In the genomic region with DNA sequence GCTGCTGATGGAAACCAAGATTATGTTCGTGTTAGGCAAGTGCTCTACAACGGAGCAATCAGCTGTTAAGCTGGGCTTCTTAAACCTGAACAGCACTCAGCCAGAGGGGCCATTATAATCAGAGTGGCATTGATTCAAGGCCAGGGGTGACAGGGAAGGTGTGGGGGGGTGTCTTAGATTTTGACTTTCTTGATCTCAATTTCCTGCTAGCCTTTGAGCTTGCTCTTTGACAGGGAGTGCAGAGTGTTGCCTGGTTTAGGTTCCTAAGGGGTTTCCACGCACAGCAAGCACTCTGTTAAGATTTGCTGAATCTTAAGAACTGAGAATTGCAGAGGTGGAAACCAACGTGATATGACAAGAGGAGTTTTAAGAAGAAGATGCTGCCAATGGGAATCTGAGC, we compare ENCODE assay signal across 27 mouse cellular contexts. TPM values are rescaled to one million over a fixed set of nuclear protein-coding genes. Genes with fewer than 3 reads are reported as not detected.
DNase-seq lines count a peak whose midpoint lies in the region; ATAC-seq and TF ChIP-seq lines count a peak whose summit lies in the region.
"Had no signal": no experiment of that assay in that cellular context is flagged by ENCODE, and none has a peak within 500 bp of the region (broad histone marks: within the 10 kb centered on the region; RNA-seq: fewer than 3 reads in every experiment).

No protein-coding gene starts in this region.

- H3K9ac ChIP-seq in limb, embryonic 11.5 days (ENCODE audit: low read length): no peak overlapping the region
- no peak overlapping the region for H3K9ac ChIP-seq in midbrain, embryonic 13.5 days (replicated peaks)
- H3K9ac ChIP-seq: embryonic facial prominence, embryonic 15.5 days; hindbrain, embryonic 12.5 days had no signal

- H3K4me2 ChIP-seq in limb, embryonic 11.5 days (ENCODE audit: low read depth, severe bottlenecking): no peak overlapping the region
- no peak overlapping the region for H3K4me2 ChIP-seq in midbrain, embryonic 13.5 days (replicated peaks)
- H3K4me2 ChIP-seq: embryonic facial prominence, embryonic 15.5 days; hindbrain, embryonic 12.5 days had no signal

- DNase-seq in limb, embryonic 11.5 days (ENCODE audit: low spot score): peak; percentile 14
- no peak for DNase-seq in limb, embryonic 10.5 days (ENCODE audit: low spot score)
- peak; percentile 19 for DNase-seq in thymus, postnatal 4 days
- no peak for DNase-seq in thymus, adult 2 months
- no peak for DNase-seq in cerebellum, postnatal 10 days
- no peak for DNase-seq in urinary bladder, postnatal 14 days (ENCODE audit: low spot score)
- DNase-seq: adrenal gland, postnatal 10 days; cerebellum, adult 2 months; cerebellum, postnatal 14 days; embryo, embryonic 11 days; gastrocnemius, postnatal 10 days; heart, adult 18-20 months; heart, postnatal 10 days; heart, postnatal 4 days had no signal

- H3K9me3 ChIP-seq in limb, embryonic 11.5 days (ENCODE audit: control insufficient read depth, low read length): no peaks in the 10 kb centered on the region
- H3K9me3 ChIP-seq in limb, embryonic 10.5 days (replicated peaks): no peaks in the 10 kb centered on the region
- H3K9me3 ChIP-seq in midbrain, embryonic 13.5 days: no peaks in the 10 kb centered on the region
- H3K9me3 ChIP-seq: embryonic facial prominence, embryonic 15.5 days; forebrain, embryonic 10.5 days; G1E; heart, embryonic 10.5 days; hindbrain, embryonic 12.5 days had no signal

- no peak for TF ChIP-seq CTCF in thymus, adult 2 months (IDR thresholded peaks at IDR 0.05; ENCODE audit: borderline replicate concordance, control insufficient read depth, extremely low read depth, insufficient read depth, low read length, poor library complexity)

- no peaks in the 10 kb centered on the region for H3K27me3 ChIP-seq in limb, embryonic 11.5 days (ENCODE audit: control insufficient read depth, insufficient read depth, low read length)
- no peaks in the 10 kb centered on the region for H3K27me3 ChIP-seq in limb, embryonic 10.5 days (ENCODE audit: low read depth, poor library complexity, severe bottlenecking)
- H3K27me3 ChIP-seq in thymus, adult 2 months (ENCODE audit: control insufficient read depth, insufficient read depth, low read length): no peaks in the 10 kb centered on the region
- no peaks in the 10 kb centered on the region for H3K27me3 ChIP-seq in midbrain, embryonic 13.5 days
- H3K27me3 ChIP-seq: embryonic facial prominence, embryonic 15.5 days; hindbrain, embryonic 12.5 days had no signal

- no peaks in the 10 kb centered on the region for H3K36me3 ChIP-seq in limb, embryonic 11.5 days (ENCODE audit: control insufficient read depth, insufficient read depth, low read length)
- H3K36me3 ChIP-seq in limb, embryonic 10.5 days: no peaks in the 10 kb centered on the region
- no peaks in the 10 kb centered on the region for H3K36me3 ChIP-seq in thymus, adult 2 months (ENCODE audit: control insufficient read depth, insufficient read depth, low read length)
- H3K36me3 ChIP-seq in midbrain, embryonic 13.5 days: no peaks in the 10 kb centered on the region
- H3K36me3 ChIP-seq: embryonic facial prominence, embryonic 15.5 days; forebrain, embryonic 10.5 days; G1E; heart, embryonic 10.5 days; hindbrain, embryonic 12.5 days had no signal

- H3K27ac ChIP-seq in limb, embryonic 11.5 days (replicated peaks; ENCODE audit: low read depth, low read length): no peak overlapping the region
- no peak overlapping the region for H3K27ac ChIP-seq in limb, embryonic 10.5 days
- H3K27ac ChIP-seq in thymus, adult 2 months (ENCODE audit: control insufficient read depth, insufficient read depth, low read length): no peak overlapping the region
- peak overlapping the region; percentile 44 for H3K27ac ChIP-seq in brown adipose tissue, adult 24 weeks (replicated peaks; ENCODE audit: low read depth, low read length)
- no peak overlapping the region for H3K27ac ChIP-seq in midbrain, embryonic 13.5 days
- H3K27ac ChIP-seq: embryonic facial prominence, embryonic 15.5 days; forebrain, embryonic 10.5 days; heart, embryonic 10.5 days; hindbrain, embryonic 12.5 days had no signal

- no peak overlapping the region for H3K4me3 ChIP-seq in limb, embryonic 11.5 days (ENCODE audit: low read depth, low read length)
- no peak overlapping the region for H3K4me3 ChIP-seq in limb, embryonic 10.5 days
- no peak overlapping the region for H3K4me3 ChIP-seq in thymus, adult 2 months (ENCODE audit: control insufficient read depth, insufficient read depth, low read length)
- no peak overlapping the region for H3K4me3 ChIP-seq in brown adipose tissue, adult 24 weeks (ENCODE audit: insufficient read depth, low read depth, low read length)
- no peak overlapping the region for H3K4me3 ChIP-seq in midbrain, embryonic 13.5 days (replicated peaks)
- H3K4me3 ChIP-seq: embryonic facial prominence, embryonic 15.5 days; erythroblast, embryonic 14.5 days; forebrain, embryonic 10.5 days; heart, embryonic 10.5 days; hindbrain, embryonic 12.5 days had no signal

- no peak for ATAC-seq in limb, embryonic 11.5 days (ENCODE audit: insufficient number of reproducible peaks, low FRiP score, low TSS enrichment, low read depth)
- no peak for ATAC-seq in midbrain, embryonic 13.5 days
- ATAC-seq: forebrain, embryonic 14.5 days; hindbrain, embryonic 16.5 days had no signal

- TF ChIP-seq POLR2A in thymus, adult 2 months (IDR thresholded peaks at IDR 0.05; ENCODE audit: control insufficient read depth, extremely low read depth, insufficient read depth, low read length, poor library complexity): no peak

- H3K4me1 ChIP-seq in limb, embryonic 11.5 days (ENCODE audit: control insufficient read depth, insufficient read depth, low read length): no peaks in the 10 kb centered on the region
- no peaks in the 10 kb centered on the region for H3K4me1 ChIP-seq in limb, embryonic 10.5 days
- peaks cover 18% of the 10 kb centered on the region for H3K4me1 ChIP-seq in thymus, adult 2 months (replicated peaks; ENCODE audit: control insufficient read depth, insufficient read depth, low read length)
- no peaks in the 10 kb centered on the region for H3K4me1 ChIP-seq in brown adipose tissue, adult 24 weeks (ENCODE audit: control insufficient read depth, insufficient read depth, insufficient read length, low read length)
- no peaks in the 10 kb centered on the region for H3K4me1 ChIP-seq in midbrain, embryonic 13.5 days (replicated peaks)
- H3K4me1 ChIP-seq: embryonic facial prominence, embryonic 15.5 days; forebrain, embryonic 10.5 days; heart, embryonic 10.5 days; hindbrain, embryonic 12.5 days had no signal

- WGBS in limb, embryonic 11.5 days: 62% methylated on average over 4 of the region's 4 CpGs
- WGBS in limb, embryonic 10.5 days: 65% methylated on average over 4 of the region's 4 CpGs
- 34% methylated on average over 4 of the region's 4 CpGs for WGBS in thymus, adult 2 months
- 78% methylated on average over 4 of the region's 4 CpGs for WGBS in midbrain, embryonic 13.5 days

RNA-seq across cellular contexts. Expression of gene Il18r1, which starts 11.4 kb away (rescaled TPM):
- not detected in 2 replicates for polyA plus RNA-seq in limb, embryonic 11.5 days (2014; fragmentation: Nextera tagmentation; extraction: Ambion mirVana)
- not detected in 2 replicates for polyA plus RNA-seq in limb, embryonic 10.5 days (2016; fragmentation: Nextera tagmentation; extraction: Ambion mirVana)
- polyA plus RNA-seq in thymus, adult 2 months (2012; rRNA removed): 2.5 and 2.7 TPM in 2 replicates
- polyA plus RNA-seq in brown adipose tissue, adult 24 weeks (2012; ENCODE audit: insufficient read depth, insufficient read length, missing spikeins): not detected in 2 replicates
- not detected in 2 replicates for polyA plus RNA-seq in midbrain, embryonic 13.5 days (2015; fragmentation: Nextera tagmentation; extraction: Ambion mirVana)
- polyA plus RNA-seq: C2C12; cerebellum, adult 2 months; embryonic facial prominence, embryonic 11.5 days; erythroblast, embryonic 14.5 days; forebrain, embryonic 10.5 days; forebrain, embryonic 14.5 days; G1E; heart, embryonic 10.5 days; hindbrain, embryonic 12.5 days; hindbrain, embryonic 16.5 days had no signal

RNA-seq across cellular contexts. Expression of gene Il18rap, which starts 38.4 kb away (rescaled TPM):
- polyA plus RNA-seq in limb, embryonic 11.5 days (2014; fragmentation: Nextera tagmentation; extraction: Ambion mirVana): 0.12 and 0.28 TPM in 2 replicates
- 0.24 and 0.31 TPM in 2 replicates for polyA plus RNA-seq in limb, embryonic 10.5 days (2016; fragmentation: Nextera tagmentation; extraction: Ambion mirVana)
- 0.40 and 0.67 TPM in 2 replicates for polyA plus RNA-seq in thymus, adult 2 months (2012; rRNA removed)
- not detected in 2 replicates for polyA plus RNA-seq in brown adipose tissue, adult 24 weeks (2012; ENCODE audit: insufficient read depth, insufficient read length, missing spikeins)
- 0.13 TPM in 1 of 2 replicates, not detected in the other for polyA plus RNA-seq in midbrain, embryonic 13.5 days (2015; fragmentation: Nextera tagmentation; extraction: Ambion mirVana)
- polyA plus RNA-seq: G1E; heart, embryonic 14.5 days had no signal

RNA-seq across cellular contexts. Expression of gene Il1rl1, which starts 47.4 kb away (rescaled TPM):
- 0.11 and 0.12 TPM in 2 replicates for polyA plus RNA-seq in limb, embryonic 11.5 days (2014; fragmentation: Nextera tagmentation; extraction: Ambion mirVana)
- polyA plus RNA-seq in limb, embryonic 10.5 days (2016; fragmentation: Nextera tagmentation; extraction: Ambion mirVana): 0.15 TPM in 1 of 2 replicates, not detected in the other
- 0.29 and 0.46 TPM in 2 replicates for polyA plus RNA-seq in thymus, adult 2 months (2012; rRNA removed)
- 0.67 and 1.2 TPM in 2 replicates for polyA plus RNA-seq in brown adipose tissue, adult 24 weeks (2012; ENCODE audit: insufficient read depth, insufficient read length, missing spikeins)
- polyA plus RNA-seq in midbrain, embryonic 13.5 days (2015; fragmentation: Nextera tagmentation; extraction: Ambion mirVana): 0.08 TPM in 1 of 2 replicates, not detected in the other
- polyA plus RNA-seq: embryonic facial prominence, embryonic 11.5 days; forebrain, embryonic 10.5 days; forebrain, embryonic 14.5 days had no signal

Comparison
In these comparisons a context has a peak if more than half of its experiments do, and no peak if none do; other contexts are left out.
1. DNase-seq: peak in limb, embryonic 11.5 days (single experiment) and thymus, postnatal 4 days (single experiment); none in limb, embryonic 10.5 days (single experiment), thymus, adult 2 months (single experiment), cerebellum, postnatal 10 days (0 of 2) and urinary bladder, postnatal 14 days (single experiment).